Mouse (Mus musculus) heart, embryonic 14.5 days (tissue): ENCODE measurements around the gene Zmynd11. TPM values are rescaled to one million over a fixed set of nuclear protein-coding genes. Genes with fewer than 3 reads are reported as not detected.
A peak's percentile ranks its signal among the peaks of the same experiment; 100 is the strongest.

ENCODE experiments used
- ATAC-seq: fragments of 200-750 bp; cut with Nextera tagmentation; 2 replicates; pipeline ENCODE4 v1.8.0; 2017; ENCODE audit warnings: low read depth, moderate TSS enrichment; ENCODE audit not compliant: insufficient number of reproducible peaks, insufficient read depth, low FRiP score
- H3K27ac ChIP-seq, 2 experiments: fragments of 200-500 bp in 1 of 2; fragments of 300-500 bp in 1 of 2; sonication (generic) in 1 of 2; replicated peaks in 1 of 2; 2 replicates each; pipeline ENCODE4 v1.5.1; 2012 to 2014; ENCODE audit warnings: low read depth in 2 of 2, low read length in 2 of 2, control low read depth in 1 of 2, mild to moderate bottlenecking in 1 of 2, mixed read lengths in 1 of 2; ENCODE audit not compliant: control insufficient read depth in 1 of 2, insufficient read depth in 1 of 2
- H3K27me3 ChIP-seq: fragments of 300-500 bp; sonication (generic); 2 replicates; pipeline ENCODE4 v1.6.1; 2014; ENCODE audit warnings: mild to moderate bottlenecking, low read length, control low read depth; ENCODE audit not compliant: control insufficient read depth, insufficient read depth
- H3K36me3 ChIP-seq: fragments of 300-500 bp; sonication (generic); 2 replicates; pipeline ENCODE4 v1.6.1; 2014; ENCODE audit warnings: mild to moderate bottlenecking, control low read depth, low read length, mixed read lengths; ENCODE audit not compliant: control insufficient read depth, insufficient read depth
- H3K4me1 ChIP-seq, 2 experiments: fragments of 200-500 bp in 1 of 2; fragments of 300-500 bp in 1 of 2; sonication (generic) in 1 of 2; 2 replicates each; pipeline ENCODE4 v1.6.1; 2012 to 2014; ENCODE audit warnings: low read length in 2 of 2, control low read depth in 1 of 2, mixed read lengths in 1 of 2; ENCODE audit not compliant: control insufficient read depth in 2 of 2, insufficient read depth in 2 of 2
- H3K4me2 ChIP-seq: fragments of 300-500 bp; sonication (generic); 2 replicates; pipeline ENCODE4 v1.6.1; 2014; ENCODE audit warnings: mild to moderate bottlenecking, low read length
- H3K4me3 ChIP-seq, 2 experiments: fragments of 200-500 bp in 1 of 2; fragments of 300-500 bp in 1 of 2; sonication (generic) in 1 of 2; 2 replicates each; pipeline ENCODE4 v1.5.1; 2012 to 2014; ENCODE audit warnings: low read length in 2 of 2, mild to moderate bottlenecking in 2 of 2, control low read depth in 1 of 2, low read depth in 1 of 2, moderate library complexity in 1 of 2; ENCODE audit not compliant: control insufficient read depth in 1 of 2, insufficient read depth in 1 of 2
- H3K9ac ChIP-seq: fragments of 300-500 bp; sonication (generic); 2 replicates; pipeline ENCODE4 v1.6.1; 2014; ENCODE audit warnings: mild to moderate bottlenecking, low read length
- H3K9me3 ChIP-seq: fragments of 300-500 bp; sonication (generic); 2 replicates; pipeline ENCODE4 v1.6.1; 2016; ENCODE audit warnings: low read length, control low read depth; ENCODE audit not compliant: control insufficient read depth
- WGBS: fragments of 180-500 bp; shearing (Covaris S2); extraction: QIAGEN DNeasy Blood & Tissue Kit; methylation state at CpG from one replicate; pipeline ENCODE4 v1.1.7; 2014; 5-methylcytosine and 5-hydroxymethylcytosine counted together
- polyA plus RNA-seq: library from polyadenylated mRNA; unstranded; fragments of >200 nt; fragmentation: Nextera tagmentation; extraction: Ambion mirVana; gene quantifications from 2 replicates; pipeline ENCODE4 v1.2.1, GENCODE M21; 2014

Gene Zmynd11
- polyA plus RNA-seq, 1 experiment from 2014 or later: 141 TPM

- Histone ChIP-seq H3K4me1 (peaks cover 8 to 38% of the 10 kb centered on the region in 2 experiments), H3K4me2 (no peak overlapping the region), H3K9me3 (no peaks in the 10 kb centered on the region), H3K27me3 (no peaks in the 10 kb centered on the region), H3K36me3 (no peaks in the 10 kb centered on the region), H3K27ac (0 out of 4 replicates have a peak overlapping the region, but pooled peaks of 1 of the 2 experiments have one; percentile 30), H3K9ac (no peak overlapping the region), H3K4me3 (no peak overlapping the region)
- no peak for ATAC-seq
- WGBS: 71% methylated on average over 1 of the region's 1 CpGs
Observed at GRCm38 (mm10) chr13:9766497-9766896, 1.4 kb upstream of the Zmynd11 start.

GRCm38 (mm10) chr13:9765537-9765851, 364 bp upstream of the Zmynd11 start:
- Histone ChIP-seq H3K27me3 (no peaks in the 10 kb centered on the region), H3K4me1 (peaks cover 9 to 47% of the 10 kb centered on the region in 2 experiments), H3K9me3 (no peaks in the 10 kb centered on the region), H3K27ac (peak overlapping the region in 1 of 2 experiments; percentile 100; a peak in 2 of 4 replicates), H3K4me3 (peak overlapping the region in 1 of 2 experiments; percentile 94; a peak in 3 of 4 replicates), H3K36me3 (no peaks in the 10 kb centered on the region), H3K4me2 (peak overlapping the region; percentile 86), H3K9ac (peak overlapping the region; percentile 100)
- 12% methylated on average over 4 of the region's 4 CpGs for WGBS
- no peak for ATAC-seq

- Histone ChIP-seq H3K4me2 (peak overlapping the region; percentile 86), H3K27me3 (no peaks in the 10 kb centered on the region), H3K9ac (peak overlapping the region; percentile 100), H3K9me3 (no peaks in the 10 kb centered on the region), H3K27ac (peak overlapping the region; percentile 99 to 100), H3K4me3 (peak overlapping the region; percentile 93 to 94), H3K4me1 (peaks cover 9 to 54% of the 10 kb centered on the region in 2 experiments), H3K36me3 (no peaks in the 10 kb centered on the region)
- peak; percentile 79 for ATAC-seq
- 0% methylated on average over 73 of the region's 111 CpGs for WGBS
Observed at GRCm38 (mm10) chr13:9763828-9764645, 1.1 kb downstream of the Zmynd11 start.

- Histone ChIP-seq H3K9me3 (no peaks in the 10 kb centered on the region), H3K4me2 (peak overlapping the region; percentile 86), H3K36me3 (no peaks in the 10 kb centered on the region), H3K9ac (peak overlapping the region; percentile 100), H3K4me3 (peak overlapping the region; percentile 93 to 94), H3K27ac (peak overlapping the region; percentile 99 to 100), H3K27me3 (no peaks in the 10 kb centered on the region), H3K4me1 (peaks cover 9 to 62% of the 10 kb centered on the region in 2 experiments)
- 4% methylated on average over 20 of the region's 21 CpGs for WGBS
- peak; percentile 29 for ATAC-seq
Observed at GRCm38 (mm10) chr13:9763100-9763827, 1.9 kb downstream of the Zmynd11 start.

GRCm38 (mm10) chr13:9760057-9760456, 5.1 kb downstream of the Zmynd11 start:
- Histone ChIP-seq H3K4me1 (peaks cover 5 to 40% of the 10 kb centered on the region in 2 experiments), H3K27me3 (no peaks in the 10 kb centered on the region), H3K27ac (no peak overlapping the region), H3K4me3 (no peak overlapping the region), H3K9me3 (no peaks in the 10 kb centered on the region), H3K4me2 (no peak overlapping the region), H3K9ac (no peak overlapping the region), H3K36me3 (no peaks in the 10 kb centered on the region)
- ATAC-seq: no peak
- 68% methylated on average over 6 of the region's 6 CpGs for WGBS

- no peak for ATAC-seq
- WGBS: 66% methylated on average over 9 of the region's 9 CpGs
- 0 out of 4 replicates have a peak overlapping the region, but pooled peaks of 1 of the 2 experiments have one; percentile 17 for H3K27ac ChIP-seq
Observed at GRCm38 (mm10) chr13:9757842-9758491, 7.2 kb downstream of the Zmynd11 start.

GRCm38 (mm10) chr13:9753706-9754105, 11.4 kb downstream of the Zmynd11 start:
- Histone ChIP-seq H3K27me3 (no peaks in the 10 kb centered on the region), H3K4me3 (no peak overlapping the region), H3K9ac (no peak overlapping the region), H3K36me3 (no peaks in the 10 kb centered on the region), H3K4me2 (no peak overlapping the region), H3K4me1 (peaks cover 3 to 33% of the 10 kb centered on the region in 2 experiments), H3K9me3 (no peaks in the 10 kb centered on the region), H3K27ac (no peak overlapping the region; a peak in 1 of 4 replicates)
- 42% methylated on average over 3 of the region's 3 CpGs for whole genome bisulfite sequencing
- no peak for ATAC-seq

More at GRCm38 (mm10) chr13:9757842-9758491, 7.2 kb downstream of the Zmynd11 start:
- no peaks in the 10 kb centered on the region for H3K9me3 ChIP-seq
- no peak overlapping the region for H3K4me3 ChIP-seq
- no peaks in the 10 kb centered on the region for H3K36me3 ChIP-seq
- peaks cover 5 to 46% of the 10 kb centered on the region in 2 experiments for H3K4me1 ChIP-seq
- H3K9ac ChIP-seq: no peak overlapping the region
- no peak overlapping the region for H3K4me2 ChIP-seq
- no peaks in the 10 kb centered on the region for H3K27me3 ChIP-seq
